Mouse (Mus musculus): ENCODE measurements around the gene H2-Oa.
"Not testable (repeated sequence)": the region's sequence is repeated elsewhere in the genome, so short reads cannot be mapped to it uniquely, and the experiment has no call there.

The H2-Oa gene

DNA sequence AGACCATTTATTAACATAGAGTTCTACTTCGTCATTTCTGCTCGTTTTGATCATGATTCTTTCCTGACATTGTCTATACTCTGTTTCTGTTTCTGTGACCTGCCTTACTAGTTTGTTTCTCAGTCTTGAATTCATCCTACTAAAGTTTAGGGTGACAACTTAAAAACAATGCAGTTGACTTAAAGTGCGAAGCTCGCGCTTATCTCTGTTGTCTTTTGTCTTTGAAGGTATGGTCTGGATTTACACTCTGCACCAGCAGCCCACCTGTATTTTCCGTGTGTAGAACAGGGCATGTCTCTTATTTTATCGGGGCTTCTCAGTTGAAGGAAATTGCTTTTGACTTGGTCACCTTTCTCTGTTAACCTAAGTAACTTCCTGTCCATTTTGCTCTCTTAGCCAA is 31.0 kb downstream of the H2-Oa start:
- DNase-seq: no peak

DNA sequence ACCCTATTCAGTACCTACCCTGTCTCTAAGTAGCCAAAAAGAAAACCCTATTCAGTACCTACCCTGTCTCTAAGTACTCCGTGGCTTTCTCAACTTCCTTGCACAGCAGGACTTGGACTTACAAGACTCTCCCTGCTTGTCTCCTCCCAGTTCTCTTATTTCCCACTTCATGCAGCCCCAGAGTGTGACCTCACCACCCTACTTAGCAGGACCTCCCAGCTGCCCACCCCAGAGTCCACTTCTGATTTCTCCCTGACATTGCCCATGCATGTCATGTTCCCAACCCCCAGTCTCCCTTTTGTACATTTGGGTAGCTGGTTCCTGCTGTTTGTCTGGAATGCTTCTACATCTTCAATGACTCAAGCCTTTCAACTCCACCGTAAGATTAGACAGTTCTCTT is 31.4 kb downstream of the H2-Oa start:
- DNase-seq: no peak

- no peak for DNase-seq
Observed at GRCm38 (mm10) chr17:34124649-34125048, 32.5 kb downstream of the H2-Oa start.

GRCm38 (mm10) chr17:34126826-34127420 is 34.8 kb downstream of the H2-Oa start:
- DNase-seq: no peak

GRCm38 (mm10) chr17:34127475-34127874 is 35.3 kb downstream of the H2-Oa start:
- peak; percentile 80 for DNase-seq

DNA sequence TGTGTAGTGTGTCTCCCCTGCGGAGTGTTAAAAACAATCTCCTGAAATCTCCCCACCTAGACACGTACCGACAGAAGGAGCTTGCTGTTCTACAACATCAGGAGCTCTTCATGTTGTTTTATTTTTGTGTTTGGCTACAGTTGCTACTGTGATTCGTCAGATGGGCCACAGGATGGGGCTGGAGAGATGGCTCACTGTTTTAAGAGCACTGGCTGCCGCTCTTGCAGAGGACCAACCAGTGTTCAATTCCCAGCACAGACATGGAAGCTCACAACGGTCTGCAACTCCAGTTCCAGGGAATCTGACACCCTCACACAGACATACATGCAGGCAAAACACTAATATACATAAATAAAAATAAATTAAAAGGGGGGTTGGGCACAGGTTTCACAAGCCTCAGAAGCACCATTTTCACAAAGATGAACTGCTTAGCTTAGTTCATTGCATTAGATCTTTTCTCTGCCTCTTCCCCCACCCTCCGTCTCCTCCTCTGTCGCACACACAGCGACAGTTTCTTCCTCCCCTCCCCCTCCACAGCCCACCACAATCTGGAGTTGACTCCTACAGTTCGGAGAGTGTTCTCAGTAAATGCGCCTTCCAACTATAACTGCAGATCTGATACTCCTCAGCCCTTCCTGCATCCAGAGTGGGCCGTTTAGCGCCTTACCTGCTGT is 36.3 kb downstream of the H2-Oa start:
- no peak for DNase-seq

- no peak for DNase-seq
Observed at GRCm38 (mm10) chr17:34128944-34129791, 37.0 kb downstream of the H2-Oa start.

GRCm38 (mm10) chr17:34130073-34130947 is 38.2 kb downstream of the H2-Oa start:
- no peak for DNase-seq

DNA sequence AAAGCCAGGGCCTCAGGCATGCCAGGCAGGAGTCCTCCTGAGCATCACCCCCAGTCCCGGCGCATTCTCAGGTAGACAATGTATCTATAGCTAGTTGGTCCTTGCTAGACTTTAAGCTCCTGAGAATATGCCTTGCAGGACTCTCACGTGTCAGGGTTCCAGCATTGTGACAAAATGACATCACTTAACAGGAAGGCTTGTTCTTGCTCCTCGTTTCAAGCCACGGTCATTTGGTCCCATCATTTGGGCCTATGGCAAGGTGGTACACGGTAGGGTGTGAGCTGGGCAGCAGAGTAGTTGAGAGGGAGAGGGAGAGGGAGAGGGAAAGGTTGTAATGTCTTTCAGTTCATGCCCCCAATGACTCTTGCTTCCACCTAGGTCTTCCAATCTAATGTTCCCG is 39.8 kb downstream of the H2-Oa start:
- DNase-seq: peak; percentile 9

- peak; percentile 22 for DNase-seq
Observed at GRCm38 (mm10) chr17:34133289-34133688, 41.1 kb downstream of the H2-Oa start.

GRCm38 (mm10) chr17:34134451-34134850 is 42.3 kb downstream of the H2-Oa start:
- no peak for DNase-seq

DNA sequence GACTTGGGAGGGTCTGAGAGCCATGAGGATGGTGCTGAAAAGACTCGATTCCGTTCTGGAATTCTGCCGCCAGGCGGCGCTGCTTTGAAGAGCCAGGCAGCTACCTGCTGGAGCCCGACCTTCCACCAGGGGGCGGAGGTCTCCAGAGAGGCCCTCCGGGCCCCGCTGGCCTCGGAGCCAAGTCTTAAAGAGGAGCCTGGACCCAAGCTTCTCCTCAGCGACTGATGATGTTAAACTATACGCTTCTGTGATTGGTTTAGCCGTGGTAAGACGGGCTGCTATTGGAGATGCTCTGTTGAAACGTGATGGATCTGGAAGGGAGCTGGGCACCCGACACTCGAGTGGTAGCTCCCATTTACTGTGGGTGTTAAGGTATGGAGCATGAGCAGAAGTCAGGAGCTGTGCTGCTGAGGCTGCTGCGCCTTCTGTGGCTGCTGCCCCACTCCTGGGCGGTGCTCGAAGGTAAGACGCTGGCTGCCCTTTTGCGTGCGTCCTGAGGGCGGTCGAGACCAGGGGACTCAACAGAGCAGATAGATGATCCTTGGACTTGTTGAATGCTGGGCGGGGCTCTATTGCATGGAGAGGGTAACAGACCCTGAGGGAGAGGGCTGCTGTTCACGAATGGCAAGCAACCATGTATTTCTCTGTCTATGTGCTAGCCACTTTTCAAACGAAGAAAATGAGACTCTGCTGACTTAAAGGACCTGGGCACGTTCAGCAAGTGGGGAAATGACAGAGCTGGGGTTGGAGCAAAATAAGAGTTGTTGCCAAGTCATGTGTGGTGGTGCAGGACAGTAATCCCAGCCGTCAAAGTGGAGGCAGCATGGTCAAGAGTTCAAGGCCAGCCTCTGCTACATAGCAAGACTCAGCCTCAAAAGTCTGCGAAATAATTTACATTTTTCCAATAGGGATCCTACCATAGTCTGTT is 43.4 kb downstream of the H2-Oa start:
- DNase-seq: peak; percentile 99

- peak; percentile 16 for DNase-seq
Observed at GRCm38 (mm10) chr17:34137601-34138000, 45.5 kb downstream of the H2-Oa start.

GRCm38 (mm10) chr17:34138655-34139054 is 46.5 kb downstream of the H2-Oa start:
- DNase-seq: peak; percentile 2

DNA sequence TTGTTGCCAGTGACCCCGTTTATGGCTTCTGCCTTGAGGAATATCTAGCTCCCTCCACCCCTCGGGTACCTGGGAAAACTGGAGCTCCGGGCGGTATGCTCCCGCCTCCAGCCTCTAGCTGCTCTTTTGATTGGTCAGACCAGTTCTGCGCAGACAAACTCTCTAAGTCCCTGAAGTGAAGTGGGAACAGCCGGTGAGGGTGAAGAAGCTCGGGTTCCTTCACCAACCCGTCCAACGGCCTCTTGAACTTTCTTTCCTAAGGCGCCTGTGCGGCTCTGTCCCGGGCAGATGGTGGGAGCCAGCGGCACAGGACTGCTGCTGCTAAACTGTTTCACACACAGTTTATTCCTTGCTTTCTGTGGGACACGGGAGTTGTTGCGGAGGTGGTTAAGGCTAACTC is 47.3 kb downstream of the H2-Oa start:
- no peak for DNase-seq

GRCm38 (mm10) chr17:34140240-34140639 is 48.1 kb downstream of the H2-Oa start:
- DNase-seq: no peak

- no peak for DNase-seq
Observed at GRCm38 (mm10) chr17:34141448-34141847, 49.3 kb downstream of the H2-Oa start.

DNA sequence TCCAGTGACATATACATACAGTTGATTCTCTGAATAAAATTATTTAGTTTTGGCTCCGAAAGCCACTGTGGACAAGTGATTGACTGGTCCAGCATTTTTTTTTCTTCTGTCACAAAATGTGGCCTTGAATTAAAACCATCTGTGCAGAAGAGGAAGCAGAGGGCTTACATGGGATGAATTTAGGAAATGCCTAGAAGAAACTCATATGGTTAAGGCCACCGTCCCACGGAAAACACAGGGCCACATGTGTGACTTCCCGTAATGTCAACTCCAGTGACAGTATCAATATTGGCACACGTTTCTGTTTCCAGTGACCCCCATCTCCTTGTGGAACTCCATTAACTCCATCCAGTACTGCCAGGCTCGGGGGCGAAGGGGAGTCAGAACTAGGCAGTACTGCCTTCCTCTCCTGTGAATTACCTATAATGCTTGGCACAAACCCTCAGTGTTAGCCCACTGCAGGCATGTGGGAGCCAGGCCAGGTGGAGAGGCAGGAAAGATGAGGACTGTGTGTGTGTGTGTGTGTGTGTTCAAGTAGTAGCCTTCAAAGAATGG is 50.4 kb downstream of the H2-Oa start:
- DNase-seq: no peak

DNA sequence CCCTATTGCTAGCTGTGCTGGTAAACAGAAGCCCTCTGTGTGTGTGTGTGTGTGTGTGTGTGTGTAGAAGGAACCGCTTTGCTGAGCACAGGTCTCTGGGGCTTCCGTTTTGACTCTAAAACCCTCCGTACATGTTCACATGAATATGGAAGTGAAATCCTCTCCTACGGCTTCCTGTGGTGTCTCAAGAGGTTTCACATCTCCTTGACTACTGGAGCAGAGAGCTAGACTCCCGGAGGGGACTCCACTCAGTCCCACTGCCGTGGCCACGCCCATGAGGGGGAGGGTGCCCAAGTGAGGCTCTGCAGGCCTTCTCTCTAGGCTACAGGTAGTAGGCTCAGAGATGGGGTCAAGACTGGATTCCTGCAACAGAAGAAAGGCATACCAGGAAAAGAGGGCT is 50.9 kb downstream of the H2-Oa start, which contains the start of gene H2-DMb2:
Gene H2-DMb2 (plus strand): TSS at position 275 of the 400 bp plus-strand sequence.
- no peak for DNase-seq

DNA sequence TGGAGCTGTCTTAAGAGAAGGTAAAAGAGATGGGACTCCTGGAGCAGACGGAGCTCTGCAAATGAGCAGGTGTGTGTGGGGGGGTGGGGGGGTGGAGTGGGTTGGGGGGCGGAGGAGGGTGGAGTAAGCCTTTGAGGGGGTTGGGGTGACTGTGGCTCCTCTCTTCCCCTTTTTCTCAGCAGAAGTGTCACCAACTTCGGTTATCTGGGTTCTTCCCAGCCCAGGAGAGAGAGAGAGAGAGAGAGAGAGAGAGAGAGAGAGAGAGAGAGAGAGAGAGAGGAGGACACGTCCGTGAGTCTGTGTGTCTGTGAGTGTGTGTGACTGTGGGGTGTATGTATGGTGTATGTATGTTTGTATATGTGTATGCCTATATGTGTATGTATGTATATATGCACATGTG is 51.3 kb downstream of the H2-Oa start:
- DNase-seq: no peak

- not testable (repeated sequence) for DNase-seq
Observed at GRCm38 (mm10) chr17:34144221-34144620, 52.1 kb downstream of the H2-Oa start.
